Mouse (Mus musculus) gastrocnemius, adult 8-10 months (tissue): ENCODE data around the gene Xkr8. TPM values are rescaled to one million over a fixed set of nuclear protein-coding genes. Genes with fewer than 3 reads are reported as not detected.
A peak's percentile ranks its signal among the peaks of the same experiment; 100 is the strongest.
"Not testable (repeated sequence)": the region's sequence is repeated elsewhere in the genome, so short reads cannot be mapped to it uniquely, and the experiment has no call there.

Experiments used
- DNase-seq, 2 experiments: peaks; one replicate each; pipeline ENCODE4 v3.0.0; 2022; ENCODE audit warnings: low spot score in 2 of 2
- total RNA-seq, 4 experiments: library from RNA; stranded (reverse); gene quantifications; 2 replicates each; pipeline ENCODE4 v1.2.4; 2022

Xkr8 gene
- 1 to 10 TPM in 2 of 4 experiments, under 1 TPM in 2; 0.44 to 1.4 (median 1.1) TPM for total RNA-seq

GRCm38 (mm10) chr4:132732148-132732684 lies at the start of gene Xkr8:
Gene Xkr8, minus strand, starts transcription at chr4:132732546.
- DNase-seq = peak; percentile 79 to 85

- no peak for DNase-seq
Measured at GRCm38 (mm10) chr4:132780288-132780687, 47.9 kb upstream of the Xkr8 start.

- DNase-seq = no peak
Measured at GRCm38 (mm10) chr4:132778562-132779201, 46.3 kb upstream of the Xkr8 start.

GRCm38 (mm10) chr4:132776764-132777163 lies 44.4 kb upstream of the Xkr8 start:
- DNase-seq = peak; percentile 40

- DNase-seq = no peak
Measured at GRCm38 (mm10) chr4:132774905-132775304, 42.6 kb upstream of the Xkr8 start.

- no peak for DNase-seq
Measured at GRCm38 (mm10) chr4:132771776-132772175, 39.4 kb upstream of the Xkr8 start.

GRCm38 (mm10) chr4:132767914-132768876 lies 35.8 kb upstream of the Xkr8 start, which contains the start of gene Rpa2:
Gene Rpa2, plus strand, starts transcription at chr4:132768332.
- peak; percentile 97 to 98 for DNase-seq

GRCm38 (mm10) chr4:132763125-132763524 lies 30.8 kb upstream of the Xkr8 start:
- DNase-seq = not testable (repeated sequence)

- no peak for DNase-seq
Measured at GRCm38 (mm10) chr4:132762602-132763001, 30.3 kb upstream of the Xkr8 start.

GRCm38 (mm10) chr4:132760296-132760695 lies 27.9 kb upstream of the Xkr8 start:
- DNase-seq = no peak

- DNase-seq = no peak
Measured at GRCm38 (mm10) chr4:132757633-132758351, 25.4 kb upstream of the Xkr8 start.

GRCm38 (mm10) chr4:132756974-132757373 lies 24.6 kb upstream of the Xkr8 start, which contains the start of gene Smpdl3b:
Gene Smpdl3b, minus strand, starts transcription at chr4:132757252.
- DNase-seq = peak; percentile 49 to 67

GRCm38 (mm10) chr4:132752992-132753391 lies 20.6 kb upstream of the Xkr8 start:
- no peak for DNase-seq

GRCm38 (mm10) chr4:132749258-132749982 lies 17.1 kb upstream of the Xkr8 start:
- no peak for DNase-seq

GRCm38 (mm10) chr4:132748778-132749177 lies 16.4 kb upstream of the Xkr8 start:
- DNase-seq = no peak

GRCm38 (mm10) chr4:132747664-132748259 lies 15.4 kb upstream of the Xkr8 start:
- no peak for DNase-seq

GRCm38 (mm10) chr4:132746911-132747517 lies 14.7 kb upstream of the Xkr8 start:
- DNase-seq = no peak

GRCm38 (mm10) chr4:132743992-132744911 lies 11.9 kb upstream of the Xkr8 start:
- DNase-seq = no peak

GRCm38 (mm10) chr4:132741491-132741890 lies 9.1 kb upstream of the Xkr8 start:
- no peak for DNase-seq
